Mouse (Mus musculus): ENCODE data around the gene Gm2012.
"Not testable (repeated sequence)": the region's sequence is repeated elsewhere in the genome, so short reads cannot be mapped to it uniquely, and the experiment has no call there.

Gene Gm2012

DNA sequence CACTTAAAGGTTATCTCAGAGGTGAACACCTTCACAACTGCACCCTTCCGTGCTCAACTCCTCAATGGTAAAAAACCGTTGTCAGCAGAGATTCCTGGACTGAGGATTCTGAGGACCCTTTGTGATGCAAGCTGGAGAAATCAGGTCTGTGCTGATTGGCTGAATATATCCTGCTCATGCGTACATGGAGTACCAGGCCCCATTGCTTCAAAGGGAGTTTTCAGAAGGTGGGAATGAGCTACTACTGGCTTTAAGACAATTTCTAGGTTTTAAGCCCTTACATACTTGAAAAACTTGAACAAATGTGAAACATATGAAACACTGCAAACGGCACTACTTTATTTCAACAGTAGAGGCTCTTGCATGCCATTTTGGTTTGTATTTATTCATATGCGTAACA is at the start of gene Gm2012:
Gene Gm2012, minus strand, starts transcription at position 101 of the 400 bp plus-strand sequence.
- DNase-seq (ENCODE audit: low read depth, low spot score), result not testable (repeated sequence)

DNA sequence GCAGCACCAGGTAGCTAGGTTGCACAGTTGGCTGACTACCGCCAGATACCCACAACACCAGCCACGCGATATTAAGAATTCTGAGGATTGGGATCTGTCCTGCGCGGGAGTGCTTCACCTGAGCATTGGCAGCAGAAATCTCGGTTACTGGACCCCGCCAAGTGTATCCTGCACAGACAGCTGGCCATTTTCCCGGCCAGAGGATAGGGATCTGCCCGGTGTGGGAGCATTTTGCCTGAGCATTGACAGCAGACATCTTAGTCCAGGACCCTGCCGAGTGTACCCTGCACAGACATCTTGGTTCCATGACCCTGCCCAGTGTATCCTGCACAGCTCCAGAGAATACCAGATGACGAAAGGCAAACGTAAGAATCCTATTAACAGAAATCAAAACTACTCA is 72.0 kb downstream of the Gm2012 start:
- DNase-seq (ENCODE audit: low read depth, low spot score), result not testable (repeated sequence)
